Mouse (Mus musculus) spleen, embryonic (tissue): ENCODE measurements around the gene Aptx.

ENCODE experiments used
- CTCF ChIA-PET: fragments of 350-600 bp; sonication (Branson Sonifier 250); formaldehyde crosslinking; loops from one replicate; lab custom pipeline; 2022; lab: Charles Lee

Gene Aptx

GRCm38 (mm10) chr4:40676338-40676737 lies 26.7 kb downstream of the Aptx start:
- CTCF ChIA-PET: no interaction called here

- CTCF ChIA-PET: no interaction called here
Measured at GRCm38 (mm10) chr4:40673526-40673925, 29.5 kb downstream of the Aptx start.

DNA sequence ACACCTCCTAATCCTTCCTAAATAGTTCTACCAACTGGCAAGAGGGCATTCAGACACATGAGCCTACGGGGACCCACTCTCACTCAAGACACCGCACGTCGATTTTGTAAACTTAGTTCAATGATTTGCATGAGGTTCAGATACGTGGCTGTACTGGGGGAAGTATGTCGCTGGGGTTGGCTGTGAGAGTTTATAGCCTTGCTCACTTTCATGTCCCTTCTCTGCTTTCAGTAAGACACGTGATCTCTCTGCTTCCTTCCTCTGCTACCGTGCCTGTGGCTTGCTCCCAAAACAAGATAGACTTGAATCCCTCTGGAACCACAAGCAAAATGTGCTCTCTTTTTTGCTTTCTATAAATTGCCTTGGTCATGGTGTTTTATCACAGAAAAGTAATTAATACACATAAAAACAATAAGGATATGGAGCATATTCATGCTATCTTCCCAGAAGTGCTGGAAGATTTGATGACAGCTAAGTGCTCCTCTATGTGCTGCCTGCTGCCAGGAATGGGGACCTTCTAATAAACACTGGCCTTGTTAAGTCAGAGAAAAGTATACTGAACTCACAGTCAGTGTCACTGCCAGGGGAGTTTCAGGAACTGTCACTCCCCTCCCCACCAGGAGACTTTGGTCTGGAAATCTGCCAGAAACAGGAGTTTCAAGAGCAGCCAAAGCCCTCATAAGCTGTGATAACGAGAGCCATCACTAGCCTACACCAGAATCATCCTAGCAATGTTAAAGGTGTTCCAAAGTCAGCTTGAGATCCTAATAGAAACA lies 36.6 kb downstream of the Aptx start:
- CTCF ChIA-PET: no interaction called here

DNA sequence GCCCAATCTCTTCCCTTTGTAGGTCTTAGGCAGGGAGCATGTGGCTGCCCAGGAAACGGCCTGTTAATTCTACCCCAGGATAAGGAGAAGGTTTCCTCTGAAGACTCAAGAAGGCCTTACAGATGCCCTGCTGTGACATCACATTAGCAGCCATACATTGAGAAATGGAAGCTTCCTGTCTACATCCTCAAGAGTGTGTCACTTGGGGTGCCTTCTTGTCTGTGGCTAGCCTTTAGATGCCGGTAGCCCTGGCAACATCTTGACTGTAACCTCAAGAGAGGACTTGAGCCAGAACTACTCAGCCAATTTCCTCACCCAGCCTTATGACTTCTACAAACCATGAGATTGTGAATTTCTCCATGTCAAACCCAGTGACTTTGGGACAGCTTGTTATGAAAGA lies 51.9 kb downstream of the Aptx start:
- CTCF ChIA-PET: no interaction called here

GRCm38 (mm10) chr4:40649111-40649510 lies 53.9 kb downstream of the Aptx start:
- CTCF ChIA-PET: no interaction called here

- CTCF ChIA-PET: no interaction called here
Measured at GRCm38 (mm10) chr4:40643567-40643966, 59.4 kb downstream of the Aptx start.

- CTCF ChIA-PET: no interaction called here
Measured at GRCm38 (mm10) chr4:40640991-40641390, 62.0 kb downstream of the Aptx start.
